Mouse (Mus musculus) cortical plate, adult 2 months (tissue): ENCODE data around the gene Dnal1.

Experiments
- CTCF ChIP-seq: fragments of 200-500 bp; IDR thresholded peaks from 2 replicates; pipeline ENCODE4 v1.5.1; 2011; ENCODE audit warnings: mild to moderate bottlenecking, control low read depth, low read length; ENCODE audit not compliant: insufficient read depth; ENCODE audit errors: extremely low read depth
- POLR2A ChIP-seq: fragments of 200-500 bp; IDR thresholded peaks from 2 replicates; pipeline ENCODE4 v1.6.1; 2011; ENCODE audit warnings: mild to moderate bottlenecking, low read length, control low read depth; ENCODE audit not compliant: insufficient read depth; ENCODE audit errors: extremely low read depth

DNA sequence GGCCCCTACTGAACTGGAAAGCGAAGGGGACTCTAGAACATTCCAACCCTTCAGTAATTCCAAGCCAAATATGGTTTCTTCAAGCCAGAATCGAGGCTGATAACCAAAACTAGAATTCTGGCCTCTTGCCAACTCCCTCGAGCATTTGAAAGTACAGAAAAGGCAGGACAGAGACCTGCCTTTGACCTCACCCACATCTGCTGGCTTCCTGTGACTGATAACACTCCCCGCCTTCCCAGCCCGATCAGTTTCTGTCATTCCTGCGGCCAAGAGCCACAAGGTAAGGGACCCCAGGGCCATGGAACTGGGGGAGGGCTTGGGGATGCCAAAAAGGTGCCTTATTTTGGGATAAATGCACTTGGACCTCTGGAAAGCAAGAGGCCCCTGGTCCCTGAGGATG lies 36.8 kb downstream of the Dnal1 start:
- TF ChIP-seq CTCF (no peak), POLR2A (no peak)
